Mouse (Mus musculus) intestine, embryonic 14.5 days (tissue): ENCODE data around the gene Cpeb1. TPM values are rescaled to one million over a fixed set of nuclear protein-coding genes. Genes with fewer than 3 reads are reported as not detected.

Experiments
- polyA plus RNA-seq: library from polyadenylated mRNA; unstranded; fragments of >200 nt; fragmentation: Nextera tagmentation; extraction: Ambion mirVana; gene quantifications from 2 replicates; pipeline ENCODE4 v1.2.1, GENCODE M21; 2014

Gene Cpeb1
- polyA plus RNA-seq, 1 experiment from 2014 or later = 2.0 TPM

Other genes with a start within 250 kb of the Cpeb1 start
- 3.1 and 3.7 TPM in 2 replicates for gene Pde8a, start 241.9 kb downstream of the Cpeb1 start, polyA plus RNA-seq
- 1,489 and 1,594 TPM in 2 replicates for gene Rps17, start 110.2 kb downstream of the Cpeb1 start, polyA plus RNA-seq
- gene Ap3b2, start 38.5 kb upstream of the Cpeb1 start, polyA plus RNA-seq = 7.4 and 8.3 TPM in 2 replicates
- gene BC048679, start 42.8 kb upstream of the Cpeb1 start, polyA plus RNA-seq = not detected in 2 replicates
- gene Fsd2, start 111.5 kb upstream of the Cpeb1 start, polyA plus RNA-seq = 0.07 TPM in 1 of 2 replicates, not detected in the other
- gene Whamm, start 115.8 kb upstream of the Cpeb1 start, polyA plus RNA-seq = 6.0 and 7.3 TPM in 2 replicates